Mouse (Mus musculus): ENCODE measurements at regions not wholly inside any gene's neighbourhood (a gene's known extent, or its start where the extent isn't known, plus 50 kb on each side); places are given as distances from the start of the nearest gene placed in this dataset.

GRCm38 (mm10) chr6:91573487-91573886 is 57.8 kb downstream of the Lsm3 start:
- H3K4me1 ChIP-seq (ENCODE audit: control insufficient read depth, insufficient read depth, low read length), result no peaks in the 10 kb centered on the region
- H3K4me2 ChIP-seq (ENCODE audit: low read depth, low read length), result no peak overlapping the region
- 80% methylated on average over 8 of the region's 8 CpGs for WGBS

GRCm38 (mm10) chr6:91574414-91574813 is 58.7 kb downstream of the Lsm3 start:
- Histone ChIP-seq H3K9ac (replicated peaks; ENCODE audit: low read depth, low read length) (no peak overlapping the region), H3K4me2 (ENCODE audit: low read depth, low read length) (no peak overlapping the region), H3K4me1 (ENCODE audit: control insufficient read depth, insufficient read depth, low read length) (no peaks in the 10 kb centered on the region), H3K36me3 (ENCODE audit: control insufficient read depth, insufficient read depth, low read length) (no peaks in the 10 kb centered on the region), H3K4me3 (ENCODE audit: low read depth, low read length) (no peak overlapping the region), H3K9me3 (ENCODE audit: control insufficient read depth, low read length) (no peaks in the 10 kb centered on the region), H3K27ac (ENCODE audit: low read depth, low read length) (no peak overlapping the region), H3K27me3 (ENCODE audit: control insufficient read depth, insufficient read depth, low read length) (no peaks in the 10 kb centered on the region)
- no peak for ATAC-seq (ENCODE audit: low read depth)
- WGBS, result 86% methylated on average over 10 of the region's 10 CpGs

More at GRCm38 (mm10) chr6:91573487-91573886, 57.8 kb downstream of the Lsm3 start:
- no peak overlapping the region for H3K9ac ChIP-seq (replicated peaks; ENCODE audit: low read depth, low read length)
- H3K36me3 ChIP-seq (ENCODE audit: control insufficient read depth, insufficient read depth, low read length), result no peaks in the 10 kb centered on the region
- no peak for ATAC-seq (ENCODE audit: low read depth)
- H3K4me3 ChIP-seq (ENCODE audit: low read depth, low read length), result no peak overlapping the region
- H3K27ac ChIP-seq (ENCODE audit: low read depth, low read length), result no peak overlapping the region
- H3K9me3 ChIP-seq (ENCODE audit: control insufficient read depth, low read length), result no peaks in the 10 kb centered on the region
- H3K27me3 ChIP-seq (ENCODE audit: control insufficient read depth, insufficient read depth, low read length), result no peaks in the 10 kb centered on the region

GRCm38 (mm10) chr6:91575662-91576364 is 60.1 kb downstream of the Lsm3 start:
- peak; percentile 49; the same call in 1 of the 2 replicates for ATAC-seq (ENCODE audit: low read depth)
- no peaks in the 10 kb centered on the region for H3K27me3 ChIP-seq (ENCODE audit: control insufficient read depth, insufficient read depth, low read length)
- no peak overlapping the region for H3K27ac ChIP-seq (ENCODE audit: low read depth, low read length)
- no peak overlapping the region for H3K4me2 ChIP-seq (ENCODE audit: low read depth, low read length)
- no peaks in the 10 kb centered on the region for H3K4me1 ChIP-seq (ENCODE audit: control insufficient read depth, insufficient read depth, low read length)
- H3K9ac ChIP-seq (replicated peaks; ENCODE audit: low read depth, low read length), result no peak overlapping the region
- H3K9me3 ChIP-seq (ENCODE audit: control insufficient read depth, low read length), result no peaks in the 10 kb centered on the region
- H3K36me3 ChIP-seq (ENCODE audit: control insufficient read depth, insufficient read depth, low read length), result no peaks in the 10 kb centered on the region
- no peak overlapping the region for H3K4me3 ChIP-seq (ENCODE audit: low read depth, low read length)
- WGBS, result 63% methylated on average over 4 of the region's 4 CpGs

GRCm38 (mm10) chr6:91576906-91577305 is 61.2 kb downstream of the Lsm3 start:
- Histone ChIP-seq H3K27me3 (ENCODE audit: control insufficient read depth, insufficient read depth, low read length) (no peaks in the 10 kb centered on the region), H3K27ac (ENCODE audit: low read depth, low read length) (no peak overlapping the region)

GRCm38 (mm10) chr6:91579666-91580065 is 63.9 kb downstream of the Lsm3 start:
- no peak for ATAC-seq (ENCODE audit: low read depth)
- no peaks in the 10 kb centered on the region for H3K36me3 ChIP-seq (ENCODE audit: control insufficient read depth, insufficient read depth, low read length)
- H3K4me2 ChIP-seq (ENCODE audit: low read depth, low read length), result no peak overlapping the region
- no peaks in the 10 kb centered on the region for H3K27me3 ChIP-seq (ENCODE audit: control insufficient read depth, insufficient read depth, low read length)
- H3K9me3 ChIP-seq (ENCODE audit: control insufficient read depth, low read length), result no peaks in the 10 kb centered on the region
- no peaks in the 10 kb centered on the region for H3K4me1 ChIP-seq (ENCODE audit: control insufficient read depth, insufficient read depth, low read length)
- WGBS, result 87% methylated on average over 10 of the region's 10 CpGs
- no peak overlapping the region for H3K9ac ChIP-seq (replicated peaks; ENCODE audit: low read depth, low read length)
- no peak overlapping the region for H3K4me3 ChIP-seq (ENCODE audit: low read depth, low read length)
- no peak overlapping the region for H3K27ac ChIP-seq (ENCODE audit: low read depth, low read length)

More at GRCm38 (mm10) chr6:91576906-91577305, 61.2 kb downstream of the Lsm3 start:
- Histone ChIP-seq H3K9ac (replicated peaks; ENCODE audit: low read depth, low read length) (no peak overlapping the region), H3K4me2 (ENCODE audit: low read depth, low read length) (no peak overlapping the region), H3K4me1 (ENCODE audit: control insufficient read depth, insufficient read depth, low read length) (no peaks in the 10 kb centered on the region), H3K9me3 (ENCODE audit: control insufficient read depth, low read length) (no peaks in the 10 kb centered on the region), H3K4me3 (ENCODE audit: low read depth, low read length) (no peak overlapping the region), H3K36me3 (ENCODE audit: control insufficient read depth, insufficient read depth, low read length) (no peaks in the 10 kb centered on the region)
- ATAC-seq (ENCODE audit: low read depth), result no peak
- WGBS, result 33% methylated on average over 15 of the region's 15 CpGs

- 90% methylated on average over 6 of the region's 6 CpGs for WGBS
- Histone ChIP-seq H3K27ac (ENCODE audit: low read depth, low read length) (no peak overlapping the region), H3K4me1 (ENCODE audit: control insufficient read depth, insufficient read depth, low read length) (no peaks in the 10 kb centered on the region), H3K9ac (replicated peaks; ENCODE audit: low read depth, low read length) (no peak overlapping the region), H3K4me2 (ENCODE audit: low read depth, low read length) (no peak overlapping the region), H3K4me3 (ENCODE audit: low read depth, low read length) (no peak overlapping the region), H3K27me3 (ENCODE audit: control insufficient read depth, insufficient read depth, low read length) (no peaks in the 10 kb centered on the region), H3K9me3 (ENCODE audit: control insufficient read depth, low read length) (no peaks in the 10 kb centered on the region), H3K36me3 (ENCODE audit: control insufficient read depth, insufficient read depth, low read length) (no peaks in the 10 kb centered on the region)
- ATAC-seq (ENCODE audit: low read depth), result no peak
These were observed 64.9 kb downstream of the Lsm3 start for GRCm38 (mm10) chr6:91580607-91581006.

- no peak overlapping the region for H3K4me3 ChIP-seq (ENCODE audit: low read depth, low read length)
- H3K4me1 ChIP-seq (ENCODE audit: control insufficient read depth, insufficient read depth, low read length), result no peaks in the 10 kb centered on the region
- no peaks in the 10 kb centered on the region for H3K9me3 ChIP-seq (ENCODE audit: control insufficient read depth, low read length)
- H3K9ac ChIP-seq (replicated peaks; ENCODE audit: low read depth, low read length), result no peak overlapping the region
- no peaks in the 10 kb centered on the region for H3K36me3 ChIP-seq (ENCODE audit: control insufficient read depth, insufficient read depth, low read length)
- ATAC-seq (ENCODE audit: low read depth), result no peak
- H3K4me2 ChIP-seq (ENCODE audit: low read depth, low read length), result no peak overlapping the region
- no peak overlapping the region for H3K27ac ChIP-seq (ENCODE audit: low read depth, low read length)
- WGBS, result 90% methylated on average over 5 of the region's 5 CpGs
- H3K27me3 ChIP-seq (ENCODE audit: control insufficient read depth, insufficient read depth, low read length), result no peaks in the 10 kb centered on the region
These were observed 66.6 kb downstream of the Lsm3 start for GRCm38 (mm10) chr6:91582338-91582737.

DNA sequence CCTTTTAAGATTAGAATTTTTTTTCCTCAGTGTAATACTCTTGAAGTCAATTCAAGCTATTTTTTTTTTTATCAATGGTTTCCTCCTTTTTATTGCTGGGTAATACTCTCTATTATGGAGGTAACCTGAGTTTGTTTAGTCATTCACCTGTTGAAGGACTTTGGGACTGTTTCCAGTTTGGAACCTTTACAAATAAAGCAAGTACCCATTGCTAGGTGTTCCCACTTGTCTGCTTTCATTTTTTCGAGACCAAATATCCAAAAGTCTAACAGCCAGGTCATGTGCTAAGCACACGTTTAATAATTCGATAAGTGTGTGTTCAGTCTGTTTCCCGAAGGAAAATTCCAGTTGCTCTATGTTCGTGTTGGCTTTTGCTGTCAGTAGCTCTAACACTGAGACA is 67.6 kb downstream of the Lsm3 start:
- Histone ChIP-seq H3K9ac (replicated peaks; ENCODE audit: low read depth, low read length) (no peak overlapping the region), H3K27ac (ENCODE audit: low read depth, low read length) (no peak overlapping the region), H3K9me3 (ENCODE audit: control insufficient read depth, low read length) (no peaks in the 10 kb centered on the region), H3K27me3 (ENCODE audit: control insufficient read depth, insufficient read depth, low read length) (no peaks in the 10 kb centered on the region), H3K36me3 (ENCODE audit: control insufficient read depth, insufficient read depth, low read length) (no peaks in the 10 kb centered on the region), H3K4me3 (ENCODE audit: low read depth, low read length) (no peak overlapping the region), H3K4me2 (ENCODE audit: low read depth, low read length) (no peak overlapping the region), H3K4me1 (ENCODE audit: control insufficient read depth, insufficient read depth, low read length) (no peaks in the 10 kb centered on the region)
- 92% methylated on average over 5 of the region's 5 CpGs for WGBS
- no peak for ATAC-seq (ENCODE audit: low read depth)

- no peak for ATAC-seq (ENCODE audit: low read depth)
- H3K27me3 ChIP-seq (ENCODE audit: control insufficient read depth, insufficient read depth, low read length), result no peaks in the 10 kb centered on the region
- WGBS, result 92% methylated on average over 3 of the region's 3 CpGs
These were observed 69.8 kb downstream of the Lsm3 start for GRCm38 (mm10) chr6:91585543-91585942.

More at GRCm38 (mm10) chr6:91585543-91585942, 69.8 kb downstream of the Lsm3 start:
- no peaks in the 10 kb centered on the region for H3K9me3 ChIP-seq (ENCODE audit: control insufficient read depth, low read length)
- no peaks in the 10 kb centered on the region for H3K4me1 ChIP-seq (ENCODE audit: control insufficient read depth, insufficient read depth, low read length)
- H3K4me2 ChIP-seq (ENCODE audit: low read depth, low read length), result no peak overlapping the region
- no peak overlapping the region for H3K27ac ChIP-seq (ENCODE audit: low read depth, low read length)
- no peaks in the 10 kb centered on the region for H3K36me3 ChIP-seq (ENCODE audit: control insufficient read depth, insufficient read depth, low read length)
- H3K4me3 ChIP-seq (ENCODE audit: low read depth, low read length), result no peak overlapping the region
- H3K9ac ChIP-seq (replicated peaks; ENCODE audit: low read depth, low read length), result no peak overlapping the region
